Mouse (Mus musculus) cerebellum, postnatal 25 days (tissue): Measurements from ENCODE around the gene Emc9.

Experiments used
- DNase-seq, 2 experiments: peaks; one replicate each; pipeline ENCODE4 v3.0.0; 2021; ENCODE audit warnings: mixed read lengths in 2 of 2

Gene Emc9

GRCm38 (mm10) chr14:55560202-55561073 lies 24.7 kb downstream of the Emc9 start, which contains the start of gene A730061H03Rik:
Gene A730061H03Rik (minus strand): TSS chr14:55560406.
- peak; percentile 98 to 99 for DNase-seq

GRCm38 (mm10) chr14:55559799-55560201 lies 25.3 kb downstream of the Emc9 start, which contains the start of gene Dcaf11:
Gene Dcaf11 (plus strand): TSS chr14:55560006.
- DNase-seq = peak; percentile 93 to 94

- DNase-seq = no peak
These were observed 26.2 kb downstream of the Emc9 start for GRCm38 (mm10) chr14:55558740-55559448.

- no peak for DNase-seq
These were observed 27.5 kb downstream of the Emc9 start for GRCm38 (mm10) chr14:55557587-55557986.

- peak; percentile 77 to 89 for DNase-seq
These were observed 28.1 kb downstream of the Emc9 start for GRCm38 (mm10) chr14:55557003-55557402.

- no peak for DNase-seq
These were observed 29.3 kb downstream of the Emc9 start for GRCm38 (mm10) chr14:55555788-55556187.

- DNase-seq = no peak
These were observed 30.5 kb downstream of the Emc9 start for GRCm38 (mm10) chr14:55554635-55555034.

- no peak for DNase-seq
These were observed 33.3 kb downstream of the Emc9 start for GRCm38 (mm10) chr14:55551794-55552193.

GRCm38 (mm10) chr14:55551347-55551746 lies 33.8 kb downstream of the Emc9 start:
- DNase-seq = no peak

GRCm38 (mm10) chr14:55550191-55550590 lies 34.9 kb downstream of the Emc9 start:
- peak; percentile 63 to 75 for DNase-seq

GRCm38 (mm10) chr14:55544334-55544733 lies 40.8 kb downstream of the Emc9 start:
- DNase-seq = peak; percentile 60 to 67

- no peak for DNase-seq
These were observed 42.8 kb downstream of the Emc9 start for GRCm38 (mm10) chr14:55542268-55542667.

- DNase-seq = peak; percentile 87 to 90
These were observed 44.2 kb downstream of the Emc9 start for GRCm38 (mm10) chr14:55540787-55541321.

GRCm38 (mm10) chr14:55540067-55540786 lies 44.9 kb downstream of the Emc9 start, which contains the start of gene Pck2:
Gene Pck2 (plus strand): TSS chr14:55540266.
- peak; percentile 89 to 91 for DNase-seq

- peak in 1 of 2 experiments; percentile 66 for DNase-seq
These were observed 48.9 kb downstream of the Emc9 start for GRCm38 (mm10) chr14:55536116-55536745.
